Mouse (Mus musculus) hematopoietic stem cell, adult 5-6 weeks (primary cell): ENCODE data around the gene Phyhipl. TPM values are rescaled to one million over a fixed set of nuclear protein-coding genes. Genes with fewer than 3 reads are reported as not detected.

ENCODE experiments used
- ATAC-seq, 2 experiments: fragments of 125-278 bp in 1 of 2; replicated peaks in 1 of 2; 2 replicates each; pipeline ENCODE4 v1.8.0; 2016 to 2017; ENCODE audit warnings: inconsistent platforms in 2 of 2, mild to moderate bottlenecking in 2 of 2, moderate number of reproducible peaks in 2 of 2, low read depth in 1 of 2, moderate TSS enrichment in 1 of 2; ENCODE audit not compliant: low FRiP score in 2 of 2, poor library complexity in 2 of 2, severe bottlenecking in 2 of 2, insufficient read depth in 1 of 2, low TSS enrichment in 1 of 2
- total RNA-seq: library from RNA; stranded (forward); fragments of 172-1452, 232-1000 nt; gene quantifications from 2 replicates; pipeline ENCODE4 v1.2.3, GENCODE M21; 2017

The Phyhipl gene
- total RNA-seq, 1 experiment from 2014 or later: not detected

GRCm38 (mm10) chr10:70640896-70641596, 14.7 kb downstream of the Phyhipl start:
- no peak for ATAC-seq

- no peak for ATAC-seq
Observed at GRCm38 (mm10) chr10:70640075-70640737, 15.6 kb downstream of the Phyhipl start.

GRCm38 (mm10) chr10:70637640-70638328, 18.0 kb downstream of the Phyhipl start:
- no peak for ATAC-seq

GRCm38 (mm10) chr10:70635261-70635660, 20.5 kb downstream of the Phyhipl start:
- no peak for ATAC-seq

GRCm38 (mm10) chr10:70631142-70631541, 24.6 kb downstream of the Phyhipl start:
- ATAC-seq: no peak

- ATAC-seq: no peak
Observed at GRCm38 (mm10) chr10:70623461-70623860, 32.3 kb downstream of the Phyhipl start.

GRCm38 (mm10) chr10:70616377-70616776, 39.4 kb downstream of the Phyhipl start:
- ATAC-seq: no peak

GRCm38 (mm10) chr10:70611633-70612032, 44.1 kb downstream of the Phyhipl start:
- no peak for ATAC-seq

- ATAC-seq: no peak
Observed at GRCm38 (mm10) chr10:70599925-70600305, 55.9 kb downstream of the Phyhipl start.

GRCm38 (mm10) chr10:70599126-70599924, 56.4 kb downstream of the Phyhipl start:
- no peak for ATAC-seq

GRCm38 (mm10) chr10:70598516-70599125, 57.1 kb downstream of the Phyhipl start:
- peak in 1 of 2 experiments; percentile 14; a peak in 2 of 4 replicates for ATAC-seq

GRCm38 (mm10) chr10:70598081-70598515, 57.7 kb downstream of the Phyhipl start:
- ATAC-seq: peak; percentile 57 to 69; a peak in 3 of 4 replicates

- ATAC-seq: no peak
Observed at GRCm38 (mm10) chr10:70594007-70594406, 61.8 kb downstream of the Phyhipl start.

GRCm38 (mm10) chr10:70586876-70587405, 68.8 kb downstream of the Phyhipl start:
- no peak for ATAC-seq

GRCm38 (mm10) chr10:70584171-70584570, 71.6 kb downstream of the Phyhipl start:
- no peak for ATAC-seq

GRCm38 (mm10) chr10:70581556-70582211, 74.1 kb downstream of the Phyhipl start:
- ATAC-seq: no peak
